Mouse (Mus musculus) intestine, postnatal 0 days (tissue): ENCODE results near the gene Dnajc6. TPM values are rescaled to one million over a fixed set of nuclear protein-coding genes. Genes with fewer than 3 reads are reported as not detected.

Source experiments
- ATAC-seq: fragments of 200-750 bp; cut with Nextera tagmentation; 2 replicates; pipeline ENCODE4 v1.8.0; 2017; ENCODE audit warnings: mild to moderate bottlenecking, moderate TSS enrichment, moderate library complexity
- H3K27ac ChIP-seq: fragments of 300-500 bp; sonication (generic); 2 replicates; pipeline ENCODE4 v1.5.1; 2014; ENCODE audit warnings: mild to moderate bottlenecking, low read depth, low read length, moderate library complexity
- H3K27me3 ChIP-seq: fragments of 300-500 bp; sonication (generic); replicated peaks from 2 replicates; pipeline ENCODE4 v1.6.1; 2014; ENCODE audit warnings: low read length, mixed read lengths; ENCODE audit not compliant: control insufficient read depth, insufficient read depth
- H3K36me3 ChIP-seq: fragments of 300-500 bp; sonication (generic); 2 replicates; pipeline ENCODE4 v1.6.1; 2014; ENCODE audit warnings: mild to moderate bottlenecking, moderate library complexity; ENCODE audit not compliant: control insufficient read depth, insufficient read depth
- H3K4me1 ChIP-seq: fragments of 300-500 bp; sonication (generic); replicated peaks from 2 replicates; pipeline ENCODE4 v1.6.1; 2014; ENCODE audit warnings: antibody characterized with exemption, low read length, mixed read lengths; ENCODE audit not compliant: control insufficient read depth, insufficient read depth
- H3K4me2 ChIP-seq: fragments of 300-500 bp; sonication (generic); replicated peaks from 2 replicates; pipeline ENCODE4 v1.6.1; 2014; ENCODE audit warnings: low read depth, mild to moderate bottlenecking, moderate library complexity
- H3K4me3 ChIP-seq: fragments of 300-500 bp; sonication (generic); 2 replicates; pipeline ENCODE4 v1.5.1; 2014; ENCODE audit warnings: low read depth, low read length
- H3K9ac ChIP-seq: fragments of 300-500 bp; sonication (generic); 2 replicates; pipeline ENCODE4 v1.6.1; 2014; ENCODE audit warnings: mild to moderate bottlenecking, low read depth, low read length
- H3K9me3 ChIP-seq: fragments of 300-500 bp; sonication (generic); 2 replicates; pipeline ENCODE4 v1.6.1; 2016; ENCODE audit warnings: mixed run types; ENCODE audit not compliant: control insufficient read depth
- CTCF ChIP-seq: sonication (generic); IDR thresholded peaks from 2 replicates; pipeline ENCODE4 v1.5.1; 2016; ENCODE audit warnings: low read depth, mild to moderate bottlenecking, control low read depth, antibody characterized with exemption, moderate library complexity
- WGBS: fragments of 180-500 bp; shearing (Covaris S2); extraction: QIAGEN DNeasy Blood & Tissue Kit; methylation state at CpG from one replicate; pipeline ENCODE4 v1.1.7; 2014; 5-methylcytosine and 5-hydroxymethylcytosine counted together
- polyA plus RNA-seq: library from polyadenylated mRNA; unstranded; fragments of >200 nt; fragmentation: Nextera tagmentation; extraction: Ambion mirVana; gene quantifications from 2 replicates; pipeline ENCODE4 v1.2.1, GENCODE M21; 2015

The Dnajc6 gene
- polyA plus RNA-seq, 1 experiment from 2014 or later, result 1.2 TPM

DNA sequence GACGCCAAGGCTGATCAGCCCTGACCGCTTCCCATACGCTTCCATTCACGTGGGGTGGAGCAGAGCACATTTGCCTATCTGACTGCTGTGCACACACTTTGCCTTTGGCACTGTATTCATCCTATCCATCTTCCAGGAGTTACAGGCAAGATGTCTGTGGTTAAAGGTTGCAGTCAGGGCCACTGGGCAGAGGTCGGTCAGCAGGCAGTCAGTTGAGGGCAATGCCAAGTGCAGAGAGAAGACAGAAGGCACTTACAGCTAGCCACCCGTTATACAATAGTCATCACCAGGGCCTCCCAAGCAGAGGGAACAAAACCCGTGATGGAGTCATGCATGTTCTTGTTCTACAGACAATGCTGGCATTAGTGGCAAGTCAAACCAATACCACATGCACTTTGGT, 82.3 kb downstream of the Dnajc6 start:
- Histone ChIP-seq H3K36me3 (no peaks in the 10 kb centered on the region), H3K4me1 (no peaks in the 10 kb centered on the region), H3K4me3 (no peak overlapping the region), H3K27me3 (no peaks in the 10 kb centered on the region), H3K9me3 (no peaks in the 10 kb centered on the region), H3K9ac (no peak overlapping the region), H3K27ac (no peak overlapping the region), H3K4me2 (no peak overlapping the region)
- no peak for TF ChIP-seq CTCF
- 78% methylated on average over 7 of the region's 7 CpGs for WGBS
- no peak for ATAC-seq

DNA sequence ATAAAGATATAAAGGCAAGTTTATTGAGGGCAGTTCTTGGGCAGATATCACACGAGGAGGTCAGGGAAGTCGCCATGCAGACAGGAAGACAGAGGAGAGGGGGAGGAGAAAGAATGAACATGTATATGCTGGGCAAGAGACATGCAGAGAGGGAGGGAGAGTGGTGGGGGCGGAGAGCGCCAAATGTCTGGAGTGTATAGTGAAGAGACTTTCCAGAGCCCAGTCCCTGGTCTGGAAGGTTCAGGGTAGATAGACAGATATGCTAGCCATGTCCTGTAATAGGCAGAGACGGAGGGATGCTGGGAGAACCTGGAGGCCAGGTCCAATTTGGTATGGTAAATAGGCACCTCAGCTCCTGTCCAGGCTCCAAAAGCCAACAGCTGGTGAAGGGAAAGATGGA, 83.1 kb downstream of the Dnajc6 start:
- TF ChIP-seq CTCF, result no peak
- H3K9ac ChIP-seq, result no peak overlapping the region
- no peaks in the 10 kb centered on the region for H3K36me3 ChIP-seq
- H3K27ac ChIP-seq, result no peak overlapping the region
- H3K4me3 ChIP-seq, result no peak overlapping the region
- H3K4me1 ChIP-seq, result no peaks in the 10 kb centered on the region
- no peaks in the 10 kb centered on the region for H3K27me3 ChIP-seq
- no peak overlapping the region for H3K4me2 ChIP-seq
- no peak for ATAC-seq
- H3K9me3 ChIP-seq, result no peaks in the 10 kb centered on the region
- WGBS, result 48% methylated on average over 5 of the region's 5 CpGs

DNA sequence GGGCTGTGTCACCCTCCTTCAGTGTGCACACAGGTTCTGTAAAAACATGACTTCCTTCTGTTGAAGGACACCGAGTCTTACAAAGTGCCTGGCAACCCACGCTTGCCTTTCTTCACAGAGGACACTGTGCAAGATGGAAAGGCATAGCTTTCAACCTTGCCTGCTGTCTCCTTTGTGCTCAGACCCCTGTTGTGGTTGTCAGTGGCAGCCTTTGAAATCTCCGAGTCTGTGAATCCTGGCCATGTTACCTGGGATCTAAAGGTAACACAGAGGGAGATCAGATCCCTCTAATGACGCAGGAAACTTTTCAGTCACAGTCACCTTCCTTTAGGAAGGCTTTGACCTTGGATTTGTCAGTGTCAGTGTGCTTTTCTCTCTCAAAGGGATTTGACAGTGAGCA, 84.7 kb downstream of the Dnajc6 start:
- no peak overlapping the region for H3K4me3 ChIP-seq
- 79% methylated on average over 4 of the region's 4 CpGs for WGBS
- no peak overlapping the region for H3K4me2 ChIP-seq
- no peak for ATAC-seq
- TF ChIP-seq CTCF, result no peak
- no peaks in the 10 kb centered on the region for H3K9me3 ChIP-seq
- H3K27me3 ChIP-seq, result no peaks in the 10 kb centered on the region
- no peak overlapping the region for H3K27ac ChIP-seq
- no peak overlapping the region for H3K9ac ChIP-seq
- no peaks in the 10 kb centered on the region for H3K36me3 ChIP-seq
- no peaks in the 10 kb centered on the region for H3K4me1 ChIP-seq

DNA sequence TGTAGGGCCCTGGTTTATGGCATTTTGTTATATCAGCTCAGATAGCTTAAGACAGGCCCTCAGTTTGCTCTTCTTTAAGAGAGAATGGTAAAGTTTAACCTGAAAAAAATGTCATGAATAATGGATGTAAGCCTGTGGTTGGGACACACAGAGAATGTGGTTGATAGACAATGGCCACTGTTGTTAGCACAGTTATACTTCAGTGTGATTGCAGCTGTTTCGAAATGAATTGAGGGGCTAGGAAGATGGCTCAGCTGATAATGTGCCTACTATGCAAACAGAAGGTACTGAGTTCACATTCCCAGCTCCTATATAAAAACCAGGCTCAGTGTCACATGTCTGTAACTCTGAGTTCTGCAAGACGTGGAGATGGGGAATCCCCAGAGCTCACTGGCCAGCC, 86.4 kb downstream of the Dnajc6 start:
- no peak overlapping the region for H3K4me2 ChIP-seq
- H3K36me3 ChIP-seq, result no peaks in the 10 kb centered on the region
- no peaks in the 10 kb centered on the region for H3K9me3 ChIP-seq
- no peak overlapping the region for H3K27ac ChIP-seq
- ATAC-seq, result no peak
- H3K4me3 ChIP-seq, result no peak overlapping the region
- no peak for TF ChIP-seq CTCF
- no peaks in the 10 kb centered on the region for H3K27me3 ChIP-seq
- WGBS, result 42% methylated on average over 2 of the region's 2 CpGs
- H3K9ac ChIP-seq, result no peak overlapping the region
- H3K4me1 ChIP-seq, result no peaks in the 10 kb centered on the region

DNA sequence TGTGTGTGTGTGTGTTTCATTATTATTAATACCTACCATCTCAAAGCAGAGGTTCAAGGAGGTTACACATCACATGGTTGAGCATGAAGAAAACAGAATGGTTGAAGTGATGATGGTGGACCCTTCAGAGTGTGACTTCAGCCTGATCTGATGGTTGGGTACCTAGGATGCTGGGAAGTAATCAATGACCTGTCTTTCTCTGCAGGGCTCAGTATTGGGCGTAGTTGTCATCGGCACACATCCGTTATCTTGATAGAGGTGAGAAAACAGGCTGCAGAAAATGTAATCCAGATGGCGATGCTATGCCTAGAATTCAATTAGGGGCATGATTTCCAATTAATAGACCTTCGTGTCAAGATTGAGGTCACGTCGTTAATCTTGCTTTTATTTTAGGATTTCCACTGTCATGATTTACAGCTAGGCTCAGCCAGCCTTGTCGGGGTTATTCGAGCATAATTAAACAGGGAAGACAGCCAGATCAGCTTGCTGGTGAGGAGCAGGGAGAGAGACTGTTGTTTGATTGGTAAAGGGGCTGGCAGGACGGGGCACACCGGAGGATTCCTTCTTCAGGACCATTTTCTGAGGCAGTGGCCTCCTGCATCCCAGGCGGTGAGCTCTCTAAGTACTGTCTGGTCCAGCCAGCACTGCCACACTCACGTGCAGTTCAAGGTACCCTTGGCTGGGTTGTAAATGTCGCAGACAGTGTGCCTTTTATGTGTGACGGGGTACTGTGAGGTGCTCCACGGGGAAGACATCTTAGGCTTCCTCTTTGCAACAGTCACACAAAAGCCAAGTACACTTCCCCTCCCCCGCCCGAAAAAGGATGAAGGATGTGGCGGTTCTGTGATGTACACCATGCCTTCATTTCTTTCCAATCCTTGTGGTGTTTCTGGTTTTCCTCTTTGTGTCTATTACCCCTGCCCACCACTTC, 88.3 kb downstream of the Dnajc6 start:
- Histone ChIP-seq H3K4me2 (no peak overlapping the region), H3K9ac (no peak overlapping the region), H3K36me3 (no peaks in the 10 kb centered on the region), H3K27ac (no peak overlapping the region), H3K4me1 (no peaks in the 10 kb centered on the region), H3K27me3 (no peaks in the 10 kb centered on the region), H3K4me3 (no peak overlapping the region), H3K9me3 (no peaks in the 10 kb centered on the region)
- ATAC-seq, result no peak
- TF ChIP-seq CTCF, result no peak
- WGBS, result 63% methylated on average over 19 of the region's 19 CpGs

GRCm38 (mm10) chr4:101585455-101586184, 89.2 kb downstream of the Dnajc6 start:
- whole genome bisulfite sequencing, result 35% methylated on average over 8 of the region's 8 CpGs

More at GRCm38 (mm10) chr4:101585455-101586184, 89.2 kb downstream of the Dnajc6 start:
- Histone ChIP-seq H3K4me3 (no peak overlapping the region), H3K9ac (no peak overlapping the region), H3K27ac (no peak overlapping the region), H3K9me3 (no peaks in the 10 kb centered on the region), H3K4me2 (no peak overlapping the region), H3K27me3 (no peaks in the 10 kb centered on the region), H3K4me1 (no peaks in the 10 kb centered on the region), H3K36me3 (no peaks in the 10 kb centered on the region)
- no peak for ATAC-seq
- no peak for TF ChIP-seq CTCF
